ENCODE assay signal across 7 mouse cellular contexts in the genomic region with DNA sequence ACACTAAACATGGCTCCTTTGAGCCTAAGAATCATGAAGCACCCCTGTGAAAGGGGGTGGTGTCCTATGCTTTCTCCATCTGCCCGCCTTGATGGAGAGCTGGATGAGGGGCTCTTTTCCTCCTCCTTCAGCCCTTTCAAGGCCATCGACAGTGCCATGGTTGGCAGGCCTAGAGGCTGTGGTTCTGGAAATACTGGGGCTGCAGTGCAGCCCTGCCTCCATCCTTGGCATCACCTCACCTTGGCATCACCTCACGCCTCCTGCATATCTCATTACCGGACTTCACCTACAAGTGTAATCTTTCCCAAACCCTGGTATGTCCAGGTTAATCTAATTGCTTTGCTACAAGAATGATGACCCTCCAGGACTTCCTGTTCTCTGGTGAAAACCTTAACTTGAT.
"Had no signal": no experiment of that assay in that cellular context is flagged by ENCODE, and none has a peak within 500 bp of the region (broad histone marks: within the 10 kb centered on the region; RNA-seq: fewer than 3 reads in every experiment).

No protein-coding gene starts in this region.

- DNase-seq: kidney, postnatal 14 days; left cerebral cortex, postnatal 4 days; lung, adult 18-20 months; right cerebral cortex, postnatal 14 days; thymus, adult 2 months; thymus, postnatal 25 days had no signal

- ATAC-seq: midbrain, embryonic 13.5 days had no signal
